Mouse (Mus musculus) thymus, adult 2 months (tissue): ENCODE results near the gene Mapk8.

Experiments used
- CTCF ChIP-seq: fragments of 200-500 bp; IDR thresholded peaks from 2 replicates; pipeline ENCODE4 v1.5.1; 2012; ENCODE audit warnings: mild to moderate bottlenecking, control low read depth, low read length, moderate library complexity, borderline replicate concordance; ENCODE audit not compliant: control insufficient read depth, poor library complexity, insufficient read depth; ENCODE audit errors: extremely low read depth
- POLR2A ChIP-seq: fragments of 200-500 bp; IDR thresholded peaks from 2 replicates; pipeline ENCODE4 v1.6.1; 2012; ENCODE audit warnings: mild to moderate bottlenecking, low read length, control low read depth, moderate library complexity; ENCODE audit not compliant: control insufficient read depth, poor library complexity, insufficient read depth; ENCODE audit errors: extremely low read depth

DNA sequence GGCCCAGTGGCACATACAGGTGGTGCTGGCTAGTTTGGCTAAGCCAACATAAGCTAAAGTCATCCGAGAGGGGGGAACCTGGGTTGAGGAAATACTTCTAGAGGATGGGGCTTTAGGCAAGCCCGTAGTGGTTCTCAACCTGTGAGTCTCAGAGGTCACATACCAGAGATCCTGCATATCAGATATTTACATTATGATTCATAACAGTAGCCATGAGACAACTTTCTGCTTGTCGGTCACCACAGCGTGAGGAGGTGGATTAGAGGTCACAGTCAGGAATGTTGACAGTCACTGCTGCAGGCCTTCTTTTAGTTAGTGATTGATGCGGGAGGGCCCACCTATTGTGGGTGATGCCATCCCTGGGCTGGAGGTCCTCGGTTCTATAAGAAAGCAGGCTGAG, 111.2 kb downstream of the Mapk8 start:
- TF ChIP-seq CTCF (no peak), POLR2A (no peak)
